Mouse (Mus musculus) small intestine, adult 10 weeks (tissue): ENCODE data around the gene Nup210l. TPM values are rescaled to one million over a fixed set of nuclear protein-coding genes. Genes with fewer than 3 reads are reported as not detected.

Experiments
- polyA plus RNA-seq: library from polyadenylated mRNA; stranded (reverse); fragments of 350-450 nt; fragmentation: Illumina TruSeq; extraction: RNeasy Lipid Tissue Mini Kit (QIAGEN cat#74804); gene quantifications from one replicate; pipeline ENCODE4 v1.2.3, GENCODE M21; 2014; ENCODE audit warnings: low replicate concordance

The Nup210l gene
- polyA plus RNA-seq: 0.07 TPM

GRCm38 (mm10) chr3:90103938-90104337 is at the start of gene Nup210l:
Nup210l (plus strand) TSS chr3:90104132.

DNA sequence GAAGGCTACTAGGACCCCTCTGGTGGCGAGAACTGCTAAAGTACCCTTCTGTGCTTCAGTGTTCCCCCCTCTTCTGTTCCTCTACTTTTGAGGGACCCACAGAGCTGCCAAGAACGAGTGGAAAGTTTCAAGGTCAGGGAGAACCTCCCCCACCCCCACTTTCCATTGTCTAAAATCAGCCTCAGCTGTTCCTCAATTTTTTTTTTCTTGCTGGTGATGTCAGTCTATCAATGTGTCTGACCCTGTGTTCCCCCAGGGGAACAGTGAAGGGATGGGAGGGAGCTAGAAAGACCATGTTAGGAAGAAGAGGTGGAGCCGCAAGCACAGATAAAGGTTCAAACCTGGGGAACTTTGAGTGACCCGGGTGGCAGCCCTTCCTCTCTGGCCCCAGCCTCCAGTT is 31.6 kb upstream of the Nup210l start, which contains the start of gene Tpm3:
Gene Tpm3, plus strand, starts transcription at position 356 of the 400 bp plus-strand sequence.

GRCm38 (mm10) chr3:90213377-90213866 is 109.5 kb downstream of the Nup210l start, which contains the start of the genes Rps27 and Rab13:
Rps27 (minus strand) TSS chr3:90213651.
Rab13 (plus strand) TSS chr3:90213695.

DNA sequence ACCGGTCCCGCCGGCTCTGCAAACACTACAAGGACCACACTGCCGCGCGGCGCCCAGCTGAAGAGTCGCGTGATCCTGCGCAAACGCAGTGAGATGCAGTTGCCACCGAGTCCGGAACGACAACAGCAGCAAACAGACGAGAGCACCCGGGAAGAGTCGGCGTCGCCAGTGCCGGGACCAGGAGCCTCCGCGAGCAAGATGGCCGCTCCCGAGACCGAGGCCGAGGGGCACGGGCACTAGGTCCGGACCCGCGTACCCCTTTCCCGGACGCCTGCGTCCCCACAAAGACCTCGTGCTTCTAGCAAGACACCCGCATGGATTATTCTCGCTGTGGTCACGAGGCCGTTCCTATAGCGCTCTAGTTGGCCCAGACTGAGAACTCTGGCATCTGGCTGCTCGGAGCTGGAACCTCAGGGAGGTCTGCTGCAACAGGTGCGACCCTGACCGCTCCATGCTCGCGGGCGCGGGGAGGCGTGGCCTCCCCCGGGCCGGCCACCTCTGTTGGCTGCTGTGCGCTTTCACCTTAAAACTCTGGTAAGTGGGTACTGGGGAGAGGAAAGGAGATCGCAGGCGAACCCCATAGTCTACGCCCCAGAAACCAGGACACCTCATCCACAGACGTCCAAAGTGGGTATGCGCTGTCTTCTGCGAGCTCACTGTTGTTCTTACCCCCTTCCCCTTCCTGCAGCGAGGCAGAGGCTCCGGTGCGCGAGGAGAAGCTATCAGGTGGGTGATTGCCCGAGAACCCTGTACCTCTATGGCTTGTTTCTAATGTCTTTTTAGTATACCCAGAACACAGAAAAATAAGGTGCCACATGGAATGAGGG is 127.8 kb downstream of the Nup210l start, which contains the start of gene Jtb:
Gene Jtb, plus strand, starts transcription at position 91 of the 827 bp plus-strand sequence.

GRCm38 (mm10) chr3:90242984-90243775 is 139.2 kb downstream of the Nup210l start, which contains the start of gene Creb3l4:
Creb3l4 (minus strand) TSS chr3:90243512.

DNA sequence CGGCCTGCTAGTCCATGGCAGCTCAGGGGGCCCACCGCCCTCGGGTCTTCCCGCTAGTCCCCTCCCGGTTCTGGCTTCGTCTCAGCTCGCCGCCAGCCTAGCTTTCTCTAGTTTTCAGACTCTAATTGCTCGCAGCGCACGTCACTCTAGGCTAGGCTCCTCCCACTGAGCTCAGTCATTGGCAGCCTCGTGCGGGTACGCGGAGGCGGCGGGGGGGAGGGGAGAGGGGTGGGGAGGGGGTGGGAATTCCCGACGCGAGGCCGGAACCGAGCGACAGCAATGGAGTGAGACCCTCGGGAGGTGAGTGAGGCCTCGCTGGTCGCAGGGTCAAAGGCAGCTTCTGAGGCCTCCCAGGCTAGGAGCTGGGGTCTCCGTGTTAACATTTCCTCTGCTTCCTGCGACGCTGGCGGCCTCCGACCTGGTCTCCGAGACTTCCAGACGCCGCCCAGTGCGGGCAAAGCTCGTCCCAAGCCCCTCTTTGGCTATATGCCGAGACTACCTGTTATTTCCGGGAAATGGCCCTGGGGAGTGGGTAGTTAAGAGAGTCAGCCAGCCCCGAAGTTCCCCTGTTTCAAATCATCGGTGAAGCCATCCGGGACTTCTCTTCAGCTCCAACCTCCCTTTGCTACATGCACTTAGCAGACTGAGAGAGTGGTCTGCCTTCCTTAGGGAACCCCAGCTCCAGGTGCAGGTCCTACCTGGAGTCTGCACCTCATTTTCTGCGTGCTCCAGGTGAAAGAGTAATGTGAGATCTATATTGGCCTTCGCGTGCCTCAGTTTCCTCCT is 144.2 kb downstream of the Nup210l start, which contains the start of gene Slc39a1:
Gene Slc39a1, plus strand, starts transcription at position 213 of the 786 bp plus-strand sequence.

DNA sequence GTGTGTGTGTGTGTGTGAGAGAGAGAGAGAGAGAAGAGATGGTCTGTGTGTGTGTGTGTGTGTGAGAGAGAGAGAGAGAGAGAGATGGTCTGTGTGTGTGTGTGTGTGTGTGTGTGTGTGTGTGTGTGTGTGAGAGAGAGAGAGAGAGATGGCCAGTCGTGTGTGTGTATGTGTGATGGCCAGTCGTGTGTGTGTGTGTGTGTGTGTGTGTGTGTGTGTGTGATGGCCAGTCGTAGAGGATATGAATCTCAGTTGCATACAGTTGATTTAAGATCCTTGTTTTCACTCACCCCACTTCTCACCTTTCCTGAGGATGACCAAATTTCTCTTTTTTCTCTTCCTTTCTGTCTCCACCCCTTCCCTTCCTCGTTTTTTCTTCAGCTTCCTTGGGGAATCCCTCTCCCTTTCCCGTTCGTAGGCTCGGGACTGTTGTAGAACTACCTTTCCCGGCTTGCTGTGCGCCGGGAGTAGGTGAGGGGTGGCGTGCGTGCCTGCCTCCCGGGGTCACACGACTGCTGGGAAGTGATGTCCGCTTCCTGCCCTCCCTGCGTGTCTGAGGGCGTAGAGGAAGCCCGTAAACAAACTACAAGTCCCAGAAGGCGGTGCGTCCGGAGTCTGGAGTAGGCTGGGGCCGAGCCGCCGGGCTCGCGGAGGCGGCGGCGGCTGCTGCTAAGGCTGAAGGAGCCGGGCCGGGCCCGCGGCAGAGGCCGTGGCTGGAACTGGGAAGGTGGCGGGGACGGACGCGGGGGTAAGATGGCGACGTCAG is 149.9 kb downstream of the Nup210l start, which contains the start of gene Crtc2:
Gene Crtc2, plus strand, starts transcription at position 511 of the 766 bp plus-strand sequence.

Other genes with a start within 250 kb of the Nup210l start
- 1.8 TPM for gene Il6ra, start 190.9 kb upstream of the Nup210l start, polyA plus RNA-seq
- gene Atp8b2, start 140.6 kb upstream of the Nup210l start, polyA plus RNA-seq: 4.0 TPM
- gene Hax1, start 105.4 kb upstream of the Nup210l start, polyA plus RNA-seq: 26.7 TPM
- 86.9 TPM for gene 4933434E20Rik, start 52.5 kb upstream of the Nup210l start, polyA plus RNA-seq
- 60.7 TPM for gene Ubap2l, start 51.5 kb upstream of the Nup210l start, polyA plus RNA-seq
- 255 TPM for gene Tpm3, start 31.5 kb upstream of the Nup210l start, polyA plus RNA-seq
- gene Rps27, start 109.5 kb downstream of the Nup210l start, polyA plus RNA-seq: 848 TPM
- 2.2 TPM for gene Rab13, start 109.6 kb downstream of the Nup210l start, polyA plus RNA-seq
- gene Jtb, start 127.5 kb downstream of the Nup210l start, polyA plus RNA-seq: 152 TPM
- gene Creb3l4, start 139.4 kb downstream of the Nup210l start, polyA plus RNA-seq: 3.1 TPM
- 62.4 TPM for gene Slc39a1, start 144.0 kb downstream of the Nup210l start, polyA plus RNA-seq
- gene Crtc2, start 150.0 kb downstream of the Nup210l start, polyA plus RNA-seq: 10.5 TPM
- gene Dennd4b, start 161.1 kb downstream of the Nup210l start, polyA plus RNA-seq: 0.48 TPM
- 20.5 TPM for gene Gatad2b, start 189.0 kb downstream of the Nup210l start, polyA plus RNA-seq